Mouse (Mus musculus): ENCODE data around the gene Izumo1. TPM values are rescaled to one million over a fixed set of nuclear protein-coding genes. Genes with fewer than 3 reads are reported as not detected.
"Not testable (repeated sequence)": the region's sequence is repeated elsewhere in the genome, so short reads cannot be mapped to it uniquely, and the experiment has no call there.

Izumo1 gene
- polyA plus RNA-seq, 1 experiment from 2014 or later, result not detected

- no peaks in the 10 kb centered on the region for H3K27me3 ChIP-seq (ENCODE audit: insufficient read depth, poor library complexity, severe bottlenecking)
- 31% methylated on average over 17 of the region's 17 CpGs for WGBS
- peak overlapping the region; percentile 43; the same call in 1 of the 2 replicates for H3K27ac ChIP-seq
- H3K4me3 ChIP-seq, result peak overlapping the region; percentile 30
- H3K4me1 ChIP-seq (replicated peaks), result peaks cover 15% of the 10 kb centered on the region
- no peaks in the 10 kb centered on the region for H3K36me3 ChIP-seq
- DNase-seq (ENCODE audit: low spot score), result no peak
- peaks cover 2% of the 10 kb centered on the region; the same call in 1 of the 2 replicates for H3K9me3 ChIP-seq
These were observed 32.9 kb downstream of the Izumo1 start for GRCm38 (mm10) chr7:45654424-45655047.

- peaks cover 5% of the 10 kb centered on the region; the same call in 1 of the 2 replicates for H3K27me3 ChIP-seq (ENCODE audit: insufficient read depth, poor library complexity, severe bottlenecking)
- H3K36me3 ChIP-seq, result no peaks in the 10 kb centered on the region
- peaks cover 27% of the 10 kb centered on the region for H3K4me1 ChIP-seq (replicated peaks)
- WGBS, result 87% methylated on average over 11 of the region's 11 CpGs
- no peak overlapping the region for H3K4me3 ChIP-seq
- H3K9me3 ChIP-seq, result peaks cover 2% of the 10 kb centered on the region; the same call in 1 of the 2 replicates
- no peak for DNase-seq (ENCODE audit: low spot score)
- no peak overlapping the region for H3K27ac ChIP-seq
These were observed 39.3 kb downstream of the Izumo1 start for GRCm38 (mm10) chr7:45660746-45661478.

- not testable (repeated sequence) for H3K27ac ChIP-seq; H3K4me3 ChIP-seq; H3K9me3 ChIP-seq; H3K27me3 ChIP-seq (ENCODE audit: insufficient read depth, poor library complexity, severe bottlenecking); H3K36me3 ChIP-seq; DNase-seq (ENCODE audit: low spot score)
- WGBS, result 90% methylated on average over 6 of the region's 6 CpGs
- H3K4me1 ChIP-seq (replicated peaks), result peaks cover 24% of the 10 kb centered on the region
These were observed 40.1 kb downstream of the Izumo1 start for GRCm38 (mm10) chr7:45661702-45662101.

- Histone ChIP-seq H3K27me3 (ENCODE audit: insufficient read depth, poor library complexity, severe bottlenecking) (peaks cover 5% of the 10 kb centered on the region; the same call in 1 of the 2 replicates), H3K9me3 (0 out of 2 replicates have a peak, but pooled peaks cover 5% of the 10 kb centered on the region), H3K27ac (peak overlapping the region; percentile 62), H3K4me1 (replicated peaks) (peaks cover 24% of the 10 kb centered on the region), H3K36me3 (no peaks in the 10 kb centered on the region), H3K4me3 (no peak overlapping the region)
- WGBS, result 59% methylated on average over 13 of the region's 13 CpGs
- DNase-seq (ENCODE audit: low spot score), result no peak
These were observed 43.9 kb downstream of the Izumo1 start for GRCm38 (mm10) chr7:45665303-45666138.

GRCm38 (mm10) chr7:45666161-45666560 is 44.5 kb downstream of the Izumo1 start, which contains the start of gene Fut2:
Fut2 (minus strand) TSS chr7:45666394.
- Histone ChIP-seq H3K36me3 (no peaks in the 10 kb centered on the region), H3K27ac (peak within 1 kb of the TSS; percentile 62), H3K4me3 (no peak within 1 kb of the TSS), H3K4me1 (replicated peaks) (peaks cover 24% of the 10 kb centered on the region), H3K9me3 (0 out of 2 replicates have a peak, but pooled peaks cover 5% of the 10 kb centered on the region), H3K27me3 (ENCODE audit: insufficient read depth, poor library complexity, severe bottlenecking) (peaks cover 5% of the 10 kb centered on the region; the same call in 1 of the 2 replicates)
- WGBS, result 81% methylated on average over 7 of the region's 7 CpGs
- DNase-seq (ENCODE audit: low spot score), result no peak

GRCm38 (mm10) chr7:45667761-45668160 is 46.1 kb downstream of the Izumo1 start:
- WGBS, result 74% methylated on average over 14 of the region's 14 CpGs
- Histone ChIP-seq H3K4me1 (replicated peaks) (peaks cover 24% of the 10 kb centered on the region), H3K27me3 (ENCODE audit: insufficient read depth, poor library complexity, severe bottlenecking) (peaks cover 5% of the 10 kb centered on the region; the same call in 1 of the 2 replicates), H3K27ac (no peak overlapping the region), H3K9me3 (0 out of 2 replicates have a peak, but pooled peaks cover 5% of the 10 kb centered on the region), H3K36me3 (no peaks in the 10 kb centered on the region), H3K4me3 (no peak overlapping the region)
- no peak for DNase-seq (ENCODE audit: low spot score)

GRCm38 (mm10) chr7:45668921-45669320 is 47.3 kb downstream of the Izumo1 start:
- Histone ChIP-seq H3K4me3 (no peak overlapping the region), H3K9me3 (0 out of 2 replicates have a peak, but pooled peaks cover 5% of the 10 kb centered on the region), H3K27ac (no peak overlapping the region), H3K4me1 (replicated peaks) (peaks cover 20% of the 10 kb centered on the region), H3K36me3 (no peaks in the 10 kb centered on the region), H3K27me3 (ENCODE audit: insufficient read depth, poor library complexity, severe bottlenecking) (peaks cover 5% of the 10 kb centered on the region; the same call in 1 of the 2 replicates)
- WGBS, result 94% methylated on average over 9 of the region's 9 CpGs
- DNase-seq (ENCODE audit: low spot score), result no peak

GRCm38 (mm10) chr7:45677627-45678295 is 56.1 kb downstream of the Izumo1 start:
- H3K4me3 ChIP-seq, result no peak overlapping the region
- H3K27ac ChIP-seq, result 0 out of 2 replicates have a peak overlapping the region, but pooled peaks have one; percentile 3
- 80% methylated on average over 7 of the region's 7 CpGs for WGBS
- DNase-seq (ENCODE audit: low spot score), result no peak
- H3K36me3 ChIP-seq, result no peaks in the 10 kb centered on the region
- no peaks in the 10 kb centered on the region; the same call in 1 of the 2 replicates for H3K27me3 ChIP-seq (ENCODE audit: insufficient read depth, poor library complexity, severe bottlenecking)
- peaks cover 20% of the 10 kb centered on the region for H3K4me1 ChIP-seq (replicated peaks)
- no peaks in the 10 kb centered on the region for H3K9me3 ChIP-seq

Other genes with a start within 250 kb of the Izumo1 start
- 223 and 271 TPM in 2 replicates for gene Snrnp70, start 226.1 kb upstream of the Izumo1 start, polyA plus RNA-seq (2016; fragmentation: Nextera tagmentation; extraction: Ambion mirVana)
- 0.07 TPM in 1 of 2 replicates, not detected in the other for gene Kcna7, start 216.2 kb upstream of the Izumo1 start, polyA plus RNA-seq (2016; fragmentation: Nextera tagmentation; extraction: Ambion mirVana)
- 1.0 and 1.1 TPM in 2 replicates for gene Ntf5, start 208.1 kb upstream of the Izumo1 start, polyA plus RNA-seq (2016; fragmentation: Nextera tagmentation; extraction: Ambion mirVana)
- 0.60 and 1.5 TPM in 2 replicates for gene Lhb, start 201.0 kb upstream of the Izumo1 start, polyA plus RNA-seq (2016; fragmentation: Nextera tagmentation; extraction: Ambion mirVana)
- gene Gys1, start 187.0 kb upstream of the Izumo1 start, polyA plus RNA-seq (2016; fragmentation: Nextera tagmentation; extraction: Ambion mirVana), result 43.2 and 45.7 TPM in 2 replicates
- 192 and 212 TPM in 2 replicates for gene Ruvbl2, start 183.7 kb upstream of the Izumo1 start, polyA plus RNA-seq (2016; fragmentation: Nextera tagmentation; extraction: Ambion mirVana)
- gene Ftl1, start 161.9 kb upstream of the Izumo1 start, polyA plus RNA-seq (2016; fragmentation: Nextera tagmentation; extraction: Ambion mirVana), result 5,819 and 7,209 TPM in 2 replicates
- 264 and 295 TPM in 2 replicates for gene Bax, start 154.9 kb upstream of the Izumo1 start, polyA plus RNA-seq (2016; fragmentation: Nextera tagmentation; extraction: Ambion mirVana)
- 0.47 and 1.2 TPM in 2 replicates for gene Tulp2, start 139.9 kb upstream of the Izumo1 start, polyA plus RNA-seq (2016; fragmentation: Nextera tagmentation; extraction: Ambion mirVana)
- not detected in 2 replicates for gene Gm45808, start 135.0 kb upstream of the Izumo1 start, polyA plus RNA-seq (2016; fragmentation: Nextera tagmentation; extraction: Ambion mirVana)
- 4.8 and 6.7 TPM in 2 replicates for gene Dhdh, start 133.0 kb upstream of the Izumo1 start, polyA plus RNA-seq (2016; fragmentation: Nextera tagmentation; extraction: Ambion mirVana)
- 110 and 115 TPM in 2 replicates for gene Nucb1, start 111.4 kb upstream of the Izumo1 start, polyA plus RNA-seq (2016; fragmentation: Nextera tagmentation; extraction: Ambion mirVana)
- gene Ppp1r15a, start 95.5 kb upstream of the Izumo1 start, polyA plus RNA-seq (2016; fragmentation: Nextera tagmentation; extraction: Ambion mirVana), result 18.6 and 20.2 TPM in 2 replicates
- 4.1 and 4.5 TPM in 2 replicates for gene Plekha4, start 95.5 kb upstream of the Izumo1 start, polyA plus RNA-seq (2016; fragmentation: Nextera tagmentation; extraction: Ambion mirVana)
- gene Hsd17b14, start 66.9 kb upstream of the Izumo1 start, polyA plus RNA-seq (2016; fragmentation: Nextera tagmentation; extraction: Ambion mirVana), result 1.1 and 1.5 TPM in 2 replicates
- gene Bcat2, start 51.7 kb upstream of the Izumo1 start, polyA plus RNA-seq (2016; fragmentation: Nextera tagmentation; extraction: Ambion mirVana), result 37.1 and 46.2 TPM in 2 replicates
- not detected in 2 replicates for gene Fgf21, start 6.3 kb upstream of the Izumo1 start, polyA plus RNA-seq (2016; fragmentation: Nextera tagmentation; extraction: Ambion mirVana)
- 0.20 TPM in 1 of 2 replicates, not detected in the other for gene Fut1, start 4.5 kb upstream of the Izumo1 start, polyA plus RNA-seq (2016; fragmentation: Nextera tagmentation; extraction: Ambion mirVana)
- gene Rasip1, start 5.7 kb downstream of the Izumo1 start, polyA plus RNA-seq (2016; fragmentation: Nextera tagmentation; extraction: Ambion mirVana), result 6.4 and 9.3 TPM in 2 replicates
- 2.6 and 2.9 TPM in 2 replicates for gene Mamstr, start 18.2 kb downstream of the Izumo1 start, polyA plus RNA-seq (2016; fragmentation: Nextera tagmentation; extraction: Ambion mirVana)
- 0.12 and 0.21 TPM in 2 replicates for gene Fut2, start 44.6 kb downstream of the Izumo1 start, polyA plus RNA-seq (2016; fragmentation: Nextera tagmentation; extraction: Ambion mirVana)
- gene Ntn5, start 62.2 kb downstream of the Izumo1 start, polyA plus RNA-seq (2016; fragmentation: Nextera tagmentation; extraction: Ambion mirVana), result 0.39 and 0.98 TPM in 2 replicates
- 0.62 and 0.77 TPM in 2 replicates for gene Sec1, start 72.6 kb downstream of the Izumo1 start, polyA plus RNA-seq (2016; fragmentation: Nextera tagmentation; extraction: Ambion mirVana)
- 8.3 and 13.0 TPM in 2 replicates for gene Car11, start 78.0 kb downstream of the Izumo1 start, polyA plus RNA-seq (2016; fragmentation: Nextera tagmentation; extraction: Ambion mirVana)
- 3.0 and 3.4 TPM in 2 replicates for gene Dbp, start 83.3 kb downstream of the Izumo1 start, polyA plus RNA-seq (2016; fragmentation: Nextera tagmentation; extraction: Ambion mirVana)
- gene Rpl18, start 93.6 kb downstream of the Izumo1 start, polyA plus RNA-seq (2016; fragmentation: Nextera tagmentation; extraction: Ambion mirVana), result 1,010 and 1,126 TPM in 2 replicates
- 33.6 and 35.5 TPM in 2 replicates for gene Sphk2, start 96.2 kb downstream of the Izumo1 start, polyA plus RNA-seq (2016; fragmentation: Nextera tagmentation; extraction: Ambion mirVana)
- 1.6 and 1.8 TPM in 2 replicates for gene Fam83e, start 99.4 kb downstream of the Izumo1 start, polyA plus RNA-seq (2016; fragmentation: Nextera tagmentation; extraction: Ambion mirVana)
- gene Spaca4, start 104.0 kb downstream of the Izumo1 start, polyA plus RNA-seq (2016; fragmentation: Nextera tagmentation; extraction: Ambion mirVana), result not detected in 2 replicates
- gene Lmtk3, start 161.9 kb downstream of the Izumo1 start, polyA plus RNA-seq (2016; fragmentation: Nextera tagmentation; extraction: Ambion mirVana), result 2.3 and 5.4 TPM in 2 replicates
- 1.7 and 2.2 TPM in 2 replicates for gene Sult2b1, start 162.9 kb downstream of the Izumo1 start, polyA plus RNA-seq (2016; fragmentation: Nextera tagmentation; extraction: Ambion mirVana)
- 164 and 231 TPM in 2 replicates for gene Cyth2, start 192.8 kb downstream of the Izumo1 start, polyA plus RNA-seq (2016; fragmentation: Nextera tagmentation; extraction: Ambion mirVana)
- 0.91 and 1.0 TPM in 2 replicates for gene Kcnj14, start 203.0 kb downstream of the Izumo1 start, polyA plus RNA-seq (2016; fragmentation: Nextera tagmentation; extraction: Ambion mirVana)
- 85.2 and 110 TPM in 2 replicates for gene Grwd1, start 209.1 kb downstream of the Izumo1 start, polyA plus RNA-seq (2016; fragmentation: Nextera tagmentation; extraction: Ambion mirVana)

Data from hindbrain, embryonic 10.5 days (tissue).